Mouse (Mus musculus): Measurements from ENCODE around the gene Creb3l1.

GRCm38 (mm10) chr2:92020676-92021265 lies 3.5 kb downstream of the Creb3l1 start:
- TF ChIP-seq POLR2A (IDR thresholded peaks at IDR 0.05; ENCODE audit: borderline replicate concordance, low read depth, low read length) (no peak), CTCF (IDR thresholded peaks at IDR 0.05; ENCODE audit: low read depth, low read length) (no peak)

Data from bone marrow macrophage, adult 2 months (primary cell).